Mouse (Mus musculus): ENCODE measurements at regions not wholly inside any gene's neighbourhood (a gene's known extent, or its start where the extent isn't known, plus 50 kb on each side); places are given as distances from the start of the nearest gene placed in this dataset.

DNA sequence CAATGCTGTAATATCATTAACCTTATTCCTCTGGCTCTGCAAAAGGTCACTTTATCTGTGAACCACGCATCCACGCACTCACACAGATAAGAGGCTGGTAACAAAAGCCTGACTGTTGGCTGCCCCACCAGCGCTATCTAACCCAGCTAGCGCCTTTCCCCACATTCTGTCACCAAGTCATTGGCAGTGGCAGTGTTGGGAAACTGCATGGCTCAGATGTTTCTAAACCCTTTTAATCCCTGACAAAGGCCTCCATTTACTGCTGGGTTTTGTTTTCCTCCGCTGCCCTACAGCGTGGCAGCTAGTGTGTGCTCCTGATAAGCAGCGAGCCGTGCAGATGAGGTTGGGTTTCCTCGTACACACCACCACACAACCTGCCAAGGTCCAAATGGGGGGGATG, 55.7 kb downstream of the Id4 start:
- no peak for ATAC-seq (ENCODE audit: insufficient number of reproducible peaks, low FRiP score, low TSS enrichment)

DNA sequence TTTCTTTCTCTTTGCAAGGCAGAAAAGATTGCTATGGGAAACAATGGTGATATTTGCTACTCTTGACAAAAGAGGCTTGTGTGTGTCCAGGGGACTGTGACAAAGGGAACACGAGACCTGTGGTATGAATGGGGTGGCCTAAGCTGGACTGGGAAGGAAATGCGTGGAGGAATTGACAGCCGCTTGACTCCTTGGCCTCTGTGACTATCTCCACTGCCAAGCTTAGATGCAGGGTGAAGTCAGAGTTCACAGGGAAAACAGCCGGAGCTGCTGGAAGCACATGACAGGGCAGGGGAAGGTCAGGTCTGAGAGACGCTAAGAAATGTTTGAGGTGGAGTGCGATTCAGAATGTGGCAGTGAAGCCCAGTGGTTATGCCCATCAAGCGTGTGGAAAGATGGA, 56.4 kb downstream of the Id4 start:
- ATAC-seq (ENCODE audit: insufficient number of reproducible peaks, low FRiP score, low TSS enrichment), result no peak

DNA sequence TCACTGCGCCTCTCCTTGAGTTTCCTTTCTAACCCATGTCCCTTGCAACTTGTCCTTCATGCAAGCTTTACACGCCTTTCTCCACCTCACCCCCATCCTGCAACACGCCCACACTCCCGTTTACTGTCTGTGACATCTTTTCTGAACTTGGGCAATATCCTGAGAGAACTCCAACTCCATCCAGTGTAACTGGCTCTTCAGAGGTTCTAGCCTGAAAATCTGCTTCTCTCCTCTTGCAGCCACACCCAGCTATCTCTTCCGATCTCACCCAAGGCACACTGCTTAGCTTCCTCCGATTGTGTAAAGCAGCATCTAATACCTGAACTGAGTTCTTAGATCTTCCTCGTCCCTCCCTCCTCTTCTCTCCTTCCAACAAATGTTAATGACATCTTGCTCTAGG, 58.0 kb downstream of the Id4 start:
- no peak for ATAC-seq (ENCODE audit: insufficient number of reproducible peaks, low FRiP score, low TSS enrichment)

DNA sequence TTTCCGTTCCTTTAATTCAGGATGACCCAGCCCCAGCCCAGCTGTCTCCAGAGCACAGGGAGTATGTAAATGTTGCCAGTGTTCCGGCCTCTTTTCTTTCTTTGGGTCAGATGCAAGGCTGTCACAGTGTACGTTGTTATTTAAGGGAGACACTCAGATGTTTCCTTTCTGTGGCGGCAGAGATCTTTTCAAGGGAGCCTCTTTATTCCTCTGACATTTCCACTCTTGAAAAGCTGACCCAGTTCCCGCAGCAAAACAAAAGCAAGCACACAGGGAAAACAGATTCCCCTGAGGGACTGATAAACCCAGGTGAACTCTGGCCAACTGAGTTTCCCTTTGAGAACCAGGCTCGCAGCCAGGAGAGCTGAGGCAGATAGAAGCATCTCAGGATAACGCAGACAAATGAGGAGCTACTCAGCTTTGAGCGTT, 63.3 kb downstream of the Id4 start:
- ATAC-seq (ENCODE audit: insufficient number of reproducible peaks, low FRiP score, low TSS enrichment), result no peak

DNA sequence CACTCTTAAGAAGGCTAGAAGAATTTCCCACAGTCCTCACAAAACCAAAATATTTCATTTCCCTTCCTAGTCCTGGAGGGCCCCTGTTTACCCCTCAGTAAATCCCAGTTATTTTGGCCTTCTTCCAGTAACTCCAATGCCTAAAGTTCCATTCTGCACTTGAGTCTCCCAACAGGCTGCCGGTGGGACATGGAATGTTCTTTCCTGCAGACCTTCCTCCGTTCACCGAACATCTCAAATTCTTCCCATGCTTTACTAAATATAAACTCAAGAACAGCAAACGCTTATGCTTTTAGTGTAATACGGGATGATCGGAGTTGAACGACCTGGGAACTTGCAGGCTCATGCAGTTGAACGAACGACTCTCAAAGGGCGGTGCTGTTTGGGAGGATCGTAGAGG, 69.6 kb downstream of the Id4 start:
- no peak for ATAC-seq (ENCODE audit: insufficient number of reproducible peaks, low FRiP score, low TSS enrichment)

DNA sequence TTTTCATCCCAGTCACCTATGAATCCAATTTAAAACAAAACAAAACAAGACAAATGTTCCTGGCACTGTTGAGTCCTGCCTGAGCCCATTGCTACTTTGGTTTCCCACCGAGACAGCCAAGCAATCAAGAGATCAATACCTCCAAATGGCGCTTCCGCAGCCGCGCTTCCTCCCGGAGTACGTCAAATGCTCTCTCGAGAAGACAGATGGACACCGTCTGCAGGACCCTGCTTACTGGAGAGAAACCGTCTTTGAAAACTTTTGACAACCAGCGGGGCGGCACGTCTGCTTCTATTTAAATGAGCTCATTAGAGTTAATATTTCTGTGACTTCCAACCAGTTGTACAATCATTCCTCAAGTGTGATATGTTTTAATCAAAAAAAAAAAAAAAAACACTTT, 75.1 kb downstream of the Id4 start:
- ATAC-seq (ENCODE audit: insufficient number of reproducible peaks, low FRiP score, low TSS enrichment), result no peak

DNA sequence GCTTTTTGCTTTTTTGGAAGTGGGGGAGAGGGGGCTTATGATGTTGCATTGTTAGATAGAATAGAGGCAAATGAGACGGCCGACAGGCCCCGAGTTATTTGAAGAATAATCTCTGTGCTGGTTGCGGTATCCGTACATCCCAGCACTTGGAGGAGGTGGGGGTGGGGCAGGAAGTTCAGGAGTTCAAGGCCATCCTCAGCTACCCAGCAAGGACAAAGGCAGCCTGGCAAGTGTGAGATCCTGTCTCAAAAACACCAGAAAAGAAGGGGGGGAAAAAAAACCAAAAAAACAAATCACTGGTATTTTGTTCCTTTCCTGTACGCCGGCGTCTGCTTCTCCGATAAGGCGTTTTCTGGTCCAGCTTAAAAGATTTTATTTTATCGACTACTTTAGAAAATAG, 75.6 kb downstream of the Id4 start:
- no peak for ATAC-seq (ENCODE audit: insufficient number of reproducible peaks, low FRiP score, low TSS enrichment)

DNA sequence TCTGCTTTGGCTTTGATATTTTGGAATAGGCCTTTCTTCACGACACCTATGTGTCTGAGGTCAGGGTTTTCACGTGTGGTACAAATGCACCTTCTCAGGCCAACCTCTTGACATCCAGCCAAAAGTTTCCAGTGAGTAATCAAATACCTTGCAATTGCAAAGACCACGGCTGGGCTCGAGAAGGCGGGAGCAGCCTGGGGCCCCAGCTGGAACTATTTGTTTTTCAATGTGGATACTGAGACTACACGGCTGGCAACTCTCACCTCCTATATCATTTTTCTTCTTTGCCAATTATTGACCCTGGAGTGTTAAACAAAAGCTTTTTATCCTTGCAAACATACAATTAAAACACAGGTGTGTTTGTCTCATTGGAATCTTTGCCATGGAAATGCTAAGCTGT, 77.5 kb downstream of the Id4 start:
- ATAC-seq (ENCODE audit: insufficient number of reproducible peaks, low FRiP score, low TSS enrichment), result no peak

DNA sequence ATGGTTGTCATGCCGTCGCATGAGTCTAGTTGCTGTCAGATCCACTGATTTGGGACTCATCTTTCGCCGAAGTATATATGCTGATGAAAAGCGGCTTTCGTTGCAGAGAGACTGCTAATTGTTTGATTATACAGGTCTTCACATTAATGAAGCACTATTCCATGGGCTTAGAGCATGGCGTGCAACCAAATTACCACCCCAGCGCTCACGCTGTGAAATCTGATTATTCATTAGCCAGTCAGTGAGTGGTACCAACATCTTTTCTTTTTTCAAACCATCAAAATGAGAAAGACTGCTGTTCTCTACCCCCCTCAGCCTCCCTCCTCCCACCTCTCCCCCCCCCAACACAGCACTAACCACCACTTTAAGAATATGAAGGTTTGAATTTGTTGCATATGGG, 89.1 kb downstream of the Id4 start:
- no peak for ATAC-seq (ENCODE audit: insufficient number of reproducible peaks, low FRiP score, low TSS enrichment)

DNA sequence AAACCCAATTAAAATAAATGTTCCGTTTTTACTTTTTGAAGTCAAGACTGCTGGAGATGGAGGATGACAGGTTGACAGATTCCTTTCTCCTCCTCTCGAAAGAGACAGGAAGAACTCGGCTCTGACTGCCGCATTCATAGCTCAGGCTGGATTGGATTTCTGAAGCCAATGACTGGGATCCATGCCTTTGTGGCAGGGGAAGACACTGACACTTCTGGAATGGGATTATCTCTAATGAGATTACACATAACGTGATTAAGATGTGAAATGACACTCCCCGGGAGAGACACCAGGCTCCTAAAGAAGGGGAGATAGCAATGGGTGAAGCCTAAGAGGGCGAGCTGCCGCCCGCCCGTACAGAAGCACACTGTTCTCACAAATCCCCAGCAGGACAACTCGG, 89.9 kb downstream of the Id4 start:
- ATAC-seq (ENCODE audit: insufficient number of reproducible peaks, low FRiP score, low TSS enrichment), result no peak

DNA sequence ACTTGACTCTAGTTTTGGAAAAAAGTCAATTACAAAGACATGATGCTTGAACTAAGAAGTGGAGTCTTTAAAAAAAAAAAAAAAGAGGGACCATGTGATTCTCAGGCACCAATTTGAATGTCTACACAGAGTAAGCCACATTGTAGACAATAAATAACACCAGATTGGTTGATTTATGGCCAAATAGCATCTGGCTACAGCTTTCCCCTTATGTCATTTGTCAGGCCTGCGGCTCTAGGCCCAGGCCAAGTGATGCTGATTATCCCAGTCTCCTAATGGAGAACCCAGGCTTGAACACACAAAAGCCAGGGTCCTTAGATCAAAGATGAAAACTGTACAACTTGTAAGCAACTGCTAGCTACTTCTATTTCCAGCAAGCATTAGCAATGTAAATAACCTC, 96.1 kb downstream of the Id4 start:
- no peak for ATAC-seq (ENCODE audit: insufficient number of reproducible peaks, low FRiP score, low TSS enrichment)

DNA sequence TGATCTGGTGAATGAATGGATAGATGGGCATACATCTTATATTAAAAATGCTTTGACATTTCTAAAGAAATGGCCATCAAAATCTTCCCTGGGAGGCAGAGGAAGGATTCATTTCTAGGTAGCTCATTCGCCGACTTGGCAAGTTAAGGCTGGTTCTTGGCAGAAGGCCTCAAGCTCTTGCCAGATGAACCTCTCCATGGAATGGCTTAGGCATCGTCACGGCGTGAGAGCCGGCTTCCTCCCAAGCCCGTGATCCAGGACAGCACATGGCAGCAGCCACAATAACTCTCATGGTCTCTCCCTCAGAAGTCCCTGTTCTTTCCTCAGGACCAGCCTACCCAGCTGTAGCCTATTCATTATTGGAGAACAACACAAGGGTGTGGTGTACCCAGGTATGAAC, 96.6 kb downstream of the Id4 start:
- ATAC-seq (ENCODE audit: insufficient number of reproducible peaks, low FRiP score, low TSS enrichment), result no peak

DNA sequence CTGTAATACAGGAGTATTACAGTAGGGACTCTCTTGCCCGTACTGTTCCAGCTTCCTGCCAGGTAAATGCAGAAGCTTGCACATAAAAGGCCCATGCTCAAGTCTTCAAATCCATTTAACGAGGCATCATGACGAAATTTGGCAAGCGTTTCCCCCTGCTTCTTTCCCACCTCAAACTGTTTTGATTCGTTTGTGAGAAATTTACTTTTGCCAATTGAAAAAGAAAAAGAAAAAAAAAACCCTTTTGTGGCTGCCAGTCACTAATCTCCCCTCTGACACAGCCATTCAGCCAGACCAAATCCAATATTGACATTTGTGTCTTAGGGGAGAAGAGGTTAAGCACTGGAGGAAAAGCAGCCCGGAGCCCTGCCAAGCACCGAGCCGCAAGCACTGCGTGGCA, 110.0 kb downstream of the Id4 start:
- ATAC-seq (ENCODE audit: insufficient number of reproducible peaks, low FRiP score, low TSS enrichment), result no peak

DNA sequence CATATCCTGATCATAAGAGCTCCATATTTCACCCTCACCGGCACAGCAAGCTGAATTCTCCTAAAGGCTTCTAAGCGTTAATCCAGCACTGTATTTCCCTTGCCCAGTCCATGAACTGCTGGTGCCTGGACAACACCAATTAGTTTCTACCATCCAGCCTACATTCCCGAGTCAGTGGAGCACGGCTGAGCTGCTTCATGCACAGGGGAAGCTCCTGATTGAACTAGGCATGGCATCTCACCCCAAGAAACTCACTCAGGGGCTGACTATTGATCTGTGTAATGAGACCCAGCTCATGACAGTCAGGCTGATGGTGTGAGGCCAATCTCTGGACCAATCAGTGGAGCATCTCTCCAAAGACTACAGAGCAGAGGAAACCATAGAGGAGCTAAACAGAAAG, 115.4 kb downstream of the Id4 start:
- no peak for ATAC-seq (ENCODE audit: insufficient number of reproducible peaks, low FRiP score, low TSS enrichment)

DNA sequence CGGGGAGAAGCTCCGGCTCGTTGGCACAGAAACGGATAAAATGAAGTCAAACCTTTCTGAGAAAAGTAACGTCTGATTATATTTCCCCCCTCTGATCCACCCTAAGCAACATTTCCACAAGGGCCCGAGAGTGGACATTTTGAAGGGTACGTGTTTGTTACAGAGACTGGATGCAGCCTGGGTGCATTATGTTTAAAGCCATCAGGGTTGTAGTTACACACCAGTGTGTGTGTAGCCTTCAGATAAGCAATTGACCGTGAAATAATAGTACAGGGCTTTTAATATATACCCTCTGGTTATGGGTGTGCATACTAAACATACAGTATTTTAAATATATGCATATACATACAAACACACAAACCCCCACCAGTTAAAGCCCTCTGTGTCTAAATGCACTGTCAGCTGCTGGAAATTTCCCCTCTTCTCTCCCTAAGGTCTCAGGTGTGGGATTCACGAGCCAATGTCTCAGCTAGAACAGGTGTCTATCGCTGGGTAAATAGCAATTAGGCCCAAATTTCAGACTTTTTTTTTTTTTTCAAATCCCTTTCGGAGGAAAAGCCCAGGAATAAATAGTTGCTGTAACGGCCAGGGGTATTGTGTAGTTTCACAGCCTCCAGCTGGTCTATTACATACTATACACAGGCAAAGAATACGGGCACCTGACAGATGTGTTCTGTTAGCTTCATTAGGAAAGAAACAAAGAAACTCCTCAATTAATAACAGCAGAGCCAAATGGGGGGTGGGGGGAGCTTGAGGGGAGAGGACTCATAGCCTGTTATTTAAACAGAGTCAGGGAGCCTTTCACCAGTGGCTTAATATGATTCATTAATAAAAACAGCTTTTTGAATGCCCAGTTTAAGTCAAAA, 122.8 kb downstream of the Id4 start:
- ATAC-seq (ENCODE audit: insufficient number of reproducible peaks, low FRiP score, low TSS enrichment), result no peak

DNA sequence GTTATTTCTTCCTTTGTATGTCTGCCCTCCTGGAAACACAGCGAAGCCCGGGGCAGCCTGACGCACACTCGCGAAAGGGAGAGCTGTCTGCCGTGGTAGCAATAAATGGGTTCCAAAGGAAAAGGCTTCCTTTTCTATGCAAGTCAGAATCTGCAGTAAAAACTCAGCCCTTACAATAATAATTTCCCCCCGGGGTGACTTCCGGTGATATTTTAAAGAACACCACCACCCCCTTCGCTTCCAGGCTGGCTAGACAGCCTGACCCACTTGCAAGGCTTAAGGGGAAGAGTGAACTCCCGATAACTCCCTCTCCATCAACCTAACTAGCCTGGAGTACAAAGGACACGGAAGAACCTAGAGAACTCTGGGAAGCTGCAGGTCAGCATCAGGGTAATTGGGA, 123.9 kb downstream of the Id4 start:
- ATAC-seq (ENCODE audit: insufficient number of reproducible peaks, low FRiP score, low TSS enrichment), result no peak

DNA sequence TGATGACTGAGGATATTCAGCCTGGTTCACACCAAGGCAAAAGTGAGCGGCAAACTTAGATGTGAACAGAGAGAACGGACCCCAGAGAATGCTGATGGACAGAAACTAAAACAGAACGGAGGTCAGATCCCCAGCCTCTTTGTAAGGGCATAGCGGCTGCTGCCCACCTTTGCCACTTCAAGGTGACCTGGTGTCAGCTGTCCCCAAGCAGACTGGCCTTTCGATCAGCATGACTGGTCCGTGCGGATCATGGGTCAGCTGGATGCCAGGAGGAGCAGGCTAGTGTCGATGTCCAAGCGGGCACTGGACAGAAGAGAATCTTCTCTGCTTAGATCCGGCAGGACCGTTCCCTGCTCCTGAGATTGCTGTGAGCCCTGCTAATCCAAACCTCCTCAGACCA, 122.1 kb downstream of the Zfp169 start:
- no peak for ATAC-seq (ENCODE audit: insufficient number of reproducible peaks, low FRiP score, low TSS enrichment)

DNA sequence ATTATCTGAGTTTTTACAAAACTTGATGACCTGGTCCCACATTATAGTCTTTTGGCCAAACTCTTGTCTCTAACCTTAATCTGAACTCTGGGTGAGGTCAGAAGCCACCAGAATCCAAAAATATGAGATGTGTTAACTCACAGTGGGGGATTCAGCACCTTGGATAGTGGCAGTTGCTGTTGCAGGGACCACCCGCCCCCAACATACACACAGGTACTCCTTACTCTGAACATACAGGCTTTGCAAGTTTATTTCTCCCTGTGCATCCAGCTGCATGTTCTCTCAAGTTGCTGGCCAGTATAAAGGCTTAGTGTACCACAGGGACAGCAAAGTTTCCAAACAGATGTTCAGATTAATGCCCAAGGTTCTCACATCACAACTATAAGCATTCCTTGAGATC, 115.5 kb downstream of the Zfp169 start:
- no peak for ATAC-seq (ENCODE audit: insufficient number of reproducible peaks, low FRiP score, low TSS enrichment)

DNA sequence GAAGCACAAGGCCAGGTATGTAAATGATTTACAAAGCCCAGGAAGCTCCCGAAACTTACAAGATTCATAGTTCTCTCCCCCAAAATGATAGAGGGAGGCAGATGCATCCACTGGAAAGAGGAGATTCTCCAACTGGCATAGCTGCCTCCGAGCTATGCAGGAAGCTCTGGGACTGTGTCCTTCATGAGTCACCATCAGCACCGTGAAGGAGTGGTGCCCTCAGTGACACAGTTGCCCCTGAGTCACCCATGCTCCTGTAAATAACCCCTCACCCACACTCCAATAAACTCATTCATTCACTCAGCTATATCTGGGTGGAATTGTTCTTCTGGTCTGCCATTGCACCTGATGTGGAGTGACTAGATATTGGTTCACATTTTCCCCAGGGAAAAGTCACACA, 114.6 kb downstream of the Zfp169 start:
- no peak for ATAC-seq (ENCODE audit: insufficient number of reproducible peaks, low FRiP score, low TSS enrichment)

DNA sequence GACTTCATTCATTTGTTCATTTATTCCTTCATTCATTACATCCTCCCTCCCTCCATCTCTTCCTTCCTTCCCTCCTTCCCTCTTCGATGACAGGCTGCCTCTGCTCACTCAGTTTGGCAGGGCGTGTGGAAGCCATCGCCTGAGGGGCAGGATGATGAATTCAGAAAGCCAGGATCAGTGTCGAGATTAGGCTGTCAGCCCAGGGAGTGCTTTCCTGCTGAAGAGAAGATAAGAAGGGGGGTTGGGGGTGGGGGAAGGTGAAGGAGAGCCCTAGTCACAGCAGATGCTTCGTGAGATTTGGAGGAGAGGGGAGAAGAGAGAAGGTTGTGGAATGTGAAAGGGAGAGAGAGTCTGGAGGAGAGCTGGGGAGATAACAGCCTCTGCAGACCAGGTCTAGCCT, 110.9 kb downstream of the Zfp169 start:
- ATAC-seq (ENCODE audit: insufficient number of reproducible peaks, low FRiP score, low TSS enrichment), result no peak

DNA sequence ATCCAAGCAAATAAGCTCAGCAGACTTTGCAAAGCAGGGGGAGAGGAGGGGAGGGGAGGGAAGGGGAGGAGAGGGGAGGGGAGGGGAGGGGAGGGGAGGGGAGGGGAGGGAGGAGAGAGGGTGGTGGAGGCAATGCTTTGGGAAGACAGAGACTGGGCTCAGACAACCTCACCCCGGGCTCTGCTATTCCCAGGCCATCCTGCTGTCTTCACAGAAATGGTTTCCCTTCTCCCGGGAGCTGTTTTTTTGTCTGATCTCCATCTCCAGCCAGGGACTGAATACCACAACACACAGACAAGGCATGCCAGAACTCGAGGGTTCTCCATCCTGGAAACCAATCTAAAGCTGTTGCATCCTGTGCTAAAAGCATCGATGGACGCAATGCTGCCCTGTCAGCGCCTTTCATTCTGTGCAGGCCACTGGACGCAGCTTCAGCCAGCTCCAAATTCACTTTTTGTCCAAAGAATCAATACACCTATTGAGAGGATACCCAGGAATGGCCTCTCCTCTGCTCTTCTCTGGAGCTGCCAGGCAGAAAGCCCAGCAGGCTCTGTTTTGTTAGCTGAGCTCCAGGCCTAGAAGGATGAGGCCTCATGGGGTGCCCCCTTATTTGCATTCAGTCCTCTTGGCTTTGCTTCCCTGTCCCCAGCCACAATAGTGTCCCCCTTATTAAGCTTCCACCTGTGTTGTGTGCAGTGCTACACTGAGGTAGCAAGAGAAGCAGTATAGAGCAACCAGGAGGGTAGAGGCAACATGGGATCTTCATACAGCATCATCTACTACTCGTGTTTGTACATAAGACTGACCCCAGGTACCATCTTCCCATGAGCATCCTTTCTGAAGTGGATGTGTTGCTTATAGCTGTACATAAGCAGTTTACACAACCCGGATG, 90.6 kb downstream of the Zfp169 start:
- ATAC-seq (ENCODE audit: insufficient number of reproducible peaks, low FRiP score, low TSS enrichment), result peak; percentile 40; the same call in 1 of the 2 replicates

DNA sequence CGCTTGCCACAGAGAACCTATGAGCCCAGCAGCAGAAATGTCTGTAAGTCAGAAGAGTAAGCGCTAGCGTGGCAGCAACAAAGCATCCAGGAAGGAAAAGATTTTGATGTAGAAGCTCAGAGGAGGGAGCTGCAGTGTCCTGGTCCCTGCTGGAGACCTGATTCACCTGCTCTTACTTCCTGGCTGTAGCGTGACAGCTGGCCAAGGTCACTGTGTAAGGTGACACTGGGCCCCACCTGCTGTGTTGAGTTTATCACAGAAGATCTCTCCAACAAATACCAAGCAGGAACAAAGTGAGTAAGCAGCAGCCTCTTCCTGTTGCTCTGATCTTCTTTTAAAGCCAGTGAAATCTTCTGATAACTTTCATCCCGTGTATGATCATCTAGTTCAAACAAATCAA, 86.4 kb downstream of the Zfp169 start:
- ATAC-seq (ENCODE audit: insufficient number of reproducible peaks, low FRiP score, low TSS enrichment), result no peak

Measured in cerebellum, adult (tissue).